Mouse (Mus musculus): ENCODE data around the gene Rai14. TPM values are rescaled to one million over a fixed set of nuclear protein-coding genes. Genes with fewer than 3 reads are reported as not detected.

Gene Rai14
- polyA plus RNA-seq, 1 experiment, result 2.1 TPM

DNA sequence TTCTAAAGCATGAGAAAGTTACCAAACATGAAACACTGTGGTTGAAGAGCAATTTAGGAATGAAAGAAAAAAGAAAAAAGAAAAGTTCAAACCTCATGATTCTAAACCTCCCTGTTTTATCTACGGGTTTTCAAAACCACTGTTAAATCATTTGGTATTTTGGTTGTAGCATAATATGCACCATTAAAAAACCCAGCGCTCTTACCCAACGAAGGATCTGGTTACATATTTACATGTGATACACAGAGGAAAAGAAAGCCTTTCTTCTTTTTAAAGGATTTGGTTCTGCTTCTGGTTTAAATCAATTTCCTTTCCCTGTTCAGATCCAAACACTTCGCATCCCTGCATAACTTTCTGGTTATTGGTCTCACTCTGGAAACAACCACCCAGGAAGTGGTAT is 21.5 kb upstream of the Rai14 start:
- TF ChIP-seq CTCF (IDR thresholded peaks at IDR 0.05; ENCODE audit: extremely low read depth, insufficient read length, insufficient replicate concordance, low read depth, low read length) (no peak), POLR2A (IDR thresholded peaks at IDR 0.05; ENCODE audit: low read depth, low read length) (no peak)
- H3K27ac ChIP-seq (ENCODE audit: insufficient read depth, low read depth, low read length), result no peak overlapping the region
- H3K4me3 ChIP-seq (ENCODE audit: low read depth, low read length), result no peak overlapping the region
- no peaks in the 10 kb centered on the region for H3K36me3 ChIP-seq (ENCODE audit: control insufficient read depth, insufficient read depth, low read length)
- 85% methylated on average over 4 of the region's 4 CpGs for WGBS
- H3K4me1 ChIP-seq (ENCODE audit: control insufficient read depth, insufficient read depth, insufficient read length, low read length), result no peaks in the 10 kb centered on the region
- no peaks in the 10 kb centered on the region for H3K27me3 ChIP-seq (ENCODE audit: control insufficient read depth, insufficient read depth, low read length)

DNA sequence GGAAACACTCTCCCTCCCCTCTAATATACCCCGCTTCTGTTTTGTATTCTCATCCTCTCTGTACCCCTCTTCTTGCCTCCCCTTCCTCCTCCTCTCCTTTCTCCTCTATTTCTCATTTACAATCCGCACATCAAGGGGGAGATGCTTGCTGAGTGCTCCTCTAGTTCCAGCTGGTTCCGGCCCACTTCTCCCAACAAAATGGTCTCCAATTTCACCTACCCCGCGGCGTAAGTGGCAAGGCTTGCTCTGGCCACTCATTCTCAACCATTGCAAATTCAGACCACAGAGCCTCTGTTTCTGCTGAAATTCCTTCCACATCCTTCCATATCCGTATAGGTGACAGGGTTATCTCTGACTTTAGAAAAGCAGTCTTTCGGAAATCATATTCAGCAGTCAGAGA is 20.8 kb upstream of the Rai14 start:
- Histone ChIP-seq H3K36me3 (ENCODE audit: control insufficient read depth, insufficient read depth, low read length) (no peaks in the 10 kb centered on the region), H3K4me3 (ENCODE audit: low read depth, low read length) (no peak overlapping the region), H3K27ac (ENCODE audit: insufficient read depth, low read depth, low read length) (no peak overlapping the region), H3K4me1 (ENCODE audit: control insufficient read depth, insufficient read depth, insufficient read length, low read length) (no peaks in the 10 kb centered on the region), H3K27me3 (ENCODE audit: control insufficient read depth, insufficient read depth, low read length) (no peaks in the 10 kb centered on the region)
- 83% methylated on average over 8 of the region's 8 CpGs for WGBS
- TF ChIP-seq POLR2A (IDR thresholded peaks at IDR 0.05; ENCODE audit: low read depth, low read length) (no peak), CTCF (IDR thresholded peaks at IDR 0.05; ENCODE audit: extremely low read depth, insufficient read length, insufficient replicate concordance, low read depth, low read length) (no peak)

DNA sequence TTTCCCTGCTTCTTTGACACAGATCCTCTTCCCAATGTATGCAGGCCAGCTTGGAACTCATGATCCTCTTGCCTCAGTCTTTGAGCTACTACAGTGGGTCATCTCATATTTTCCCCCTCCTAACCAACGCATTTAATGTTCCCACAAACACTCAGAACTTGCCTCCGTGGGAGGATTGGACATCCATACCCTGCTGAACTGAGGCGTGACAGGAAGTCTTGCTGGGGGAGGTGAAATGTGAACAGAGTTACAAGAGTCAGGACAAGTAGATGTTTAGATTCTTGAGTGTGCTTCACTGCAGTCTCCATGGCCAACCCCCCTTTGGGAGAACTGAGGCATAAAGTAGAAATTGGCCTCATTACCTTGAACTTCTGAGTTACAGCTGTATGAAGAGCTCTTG is 17.0 kb upstream of the Rai14 start:
- TF ChIP-seq POLR2A (IDR thresholded peaks at IDR 0.05; ENCODE audit: low read depth, low read length) (no peak), CTCF (IDR thresholded peaks at IDR 0.05; ENCODE audit: extremely low read depth, insufficient read length, insufficient replicate concordance, low read depth, low read length) (no peak)

DNA sequence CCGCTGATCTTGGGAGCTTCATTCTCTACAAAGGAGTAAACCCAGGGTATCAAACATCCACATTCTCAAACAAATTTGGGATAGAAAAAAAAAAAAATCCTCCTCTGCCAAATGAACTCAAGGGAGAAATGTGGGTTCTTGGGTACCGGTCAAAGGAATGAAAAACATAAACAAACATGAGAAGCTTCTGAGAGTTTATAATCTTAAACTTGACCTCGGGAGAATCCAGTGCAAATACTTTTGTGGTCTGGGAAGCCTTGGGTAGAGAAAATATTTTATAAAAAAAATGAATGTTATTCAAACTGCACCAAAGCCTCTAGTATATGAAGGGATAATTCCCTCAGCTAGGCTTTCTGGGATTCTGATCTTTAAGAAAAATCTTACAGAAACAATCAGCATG is 11.8 kb upstream of the Rai14 start:
- no peaks in the 10 kb centered on the region for H3K36me3 ChIP-seq (ENCODE audit: control insufficient read depth, insufficient read depth, low read length)
- no peak for TF ChIP-seq CTCF (IDR thresholded peaks at IDR 0.05; ENCODE audit: extremely low read depth, insufficient read length, insufficient replicate concordance, low read depth, low read length)
- TF ChIP-seq POLR2A (IDR thresholded peaks at IDR 0.05; ENCODE audit: low read depth, low read length), result no peak
- H3K27me3 ChIP-seq (ENCODE audit: control insufficient read depth, insufficient read depth, low read length), result no peaks in the 10 kb centered on the region
- H3K4me1 ChIP-seq (ENCODE audit: control insufficient read depth, insufficient read depth, insufficient read length, low read length), result peaks cover 7% of the 10 kb centered on the region; the same call in 1 of the 2 replicates
- no peak overlapping the region for H3K27ac ChIP-seq (ENCODE audit: insufficient read depth, low read depth, low read length)
- no peak overlapping the region for H3K4me3 ChIP-seq (ENCODE audit: low read depth, low read length)
- WGBS, result 74% methylated on average over 3 of the region's 3 CpGs

More for the DNA sequence above, 17.0 kb upstream of the Rai14 start:
- no peaks in the 10 kb centered on the region for H3K4me1 ChIP-seq (ENCODE audit: control insufficient read depth, insufficient read depth, insufficient read length, low read length)
- H3K27ac ChIP-seq (ENCODE audit: insufficient read depth, low read depth, low read length), result no peak overlapping the region
- H3K27me3 ChIP-seq (ENCODE audit: control insufficient read depth, insufficient read depth, low read length), result no peaks in the 10 kb centered on the region
- WGBS, result 81% methylated on average over 3 of the region's 3 CpGs
- H3K4me3 ChIP-seq (ENCODE audit: low read depth, low read length), result no peak overlapping the region
- no peaks in the 10 kb centered on the region for H3K36me3 ChIP-seq (ENCODE audit: control insufficient read depth, insufficient read depth, low read length)

DNA sequence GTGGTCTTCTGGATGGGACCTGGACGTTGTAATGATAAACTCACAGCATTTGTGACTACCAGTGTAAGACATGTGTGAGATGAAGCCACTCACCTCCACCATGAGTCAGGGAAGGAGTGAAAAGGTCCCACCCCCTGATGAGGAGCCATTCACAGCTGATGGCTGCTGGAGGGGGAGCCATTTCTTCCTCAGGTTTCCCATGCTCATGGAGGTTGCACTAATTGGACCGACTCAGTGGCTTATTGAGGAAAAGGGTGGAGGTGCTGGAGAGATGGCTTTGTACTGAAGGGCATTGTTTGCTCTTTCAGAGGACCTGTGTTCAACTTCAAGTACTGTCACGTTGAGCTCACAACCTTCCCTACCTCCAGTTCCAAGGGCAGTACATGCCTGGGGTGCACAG is 10.4 kb upstream of the Rai14 start:
- TF ChIP-seq CTCF (IDR thresholded peaks at IDR 0.05; ENCODE audit: extremely low read depth, insufficient read length, insufficient replicate concordance, low read depth, low read length) (no peak), POLR2A (IDR thresholded peaks at IDR 0.05; ENCODE audit: low read depth, low read length) (no peak)
- H3K4me1 ChIP-seq (ENCODE audit: control insufficient read depth, insufficient read depth, insufficient read length, low read length), result peaks cover 7% of the 10 kb centered on the region; the same call in 1 of the 2 replicates
- H3K27me3 ChIP-seq (ENCODE audit: control insufficient read depth, insufficient read depth, low read length), result no peaks in the 10 kb centered on the region
- H3K4me3 ChIP-seq (ENCODE audit: low read depth, low read length), result no peak overlapping the region
- WGBS, result 78% methylated on average over 3 of the region's 3 CpGs
- no peaks in the 10 kb centered on the region for H3K36me3 ChIP-seq (ENCODE audit: control insufficient read depth, insufficient read depth, low read length)
- no peak overlapping the region for H3K27ac ChIP-seq (ENCODE audit: insufficient read depth, low read depth, low read length)

DNA sequence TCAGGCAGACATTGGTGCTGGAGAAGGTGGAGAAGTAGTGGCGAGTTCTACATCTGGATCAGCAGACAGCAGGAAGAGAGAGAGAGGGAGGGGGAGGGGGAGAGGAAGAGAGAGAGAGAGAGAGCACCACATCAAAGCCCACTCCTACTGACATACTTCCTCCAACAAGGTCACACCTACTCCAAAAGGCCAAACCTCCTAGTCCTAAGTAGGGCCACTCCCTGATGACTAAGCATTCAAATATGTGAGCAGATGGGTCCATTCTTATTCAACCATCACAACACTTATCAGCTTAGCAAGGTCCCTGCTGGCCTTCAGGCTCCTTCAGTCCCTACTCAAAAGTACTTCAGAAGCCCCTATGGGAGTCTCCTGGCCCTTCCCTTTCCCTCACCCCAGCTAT is 9.1 kb upstream of the Rai14 start:
- no peak for TF ChIP-seq CTCF (IDR thresholded peaks at IDR 0.05; ENCODE audit: extremely low read depth, insufficient read length, insufficient replicate concordance, low read depth, low read length)
- no peak for TF ChIP-seq POLR2A (IDR thresholded peaks at IDR 0.05; ENCODE audit: low read depth, low read length)
- H3K27ac ChIP-seq (ENCODE audit: insufficient read depth, low read depth, low read length), result no peak overlapping the region
- H3K27me3 ChIP-seq (ENCODE audit: control insufficient read depth, insufficient read depth, low read length), result no peaks in the 10 kb centered on the region
- WGBS, result 71% methylated on average over 1 of the region's 1 CpGs
- no peak overlapping the region for H3K4me3 ChIP-seq (ENCODE audit: low read depth, low read length)
- H3K36me3 ChIP-seq (ENCODE audit: control insufficient read depth, insufficient read depth, low read length), result no peaks in the 10 kb centered on the region
- peaks cover 7% of the 10 kb centered on the region; the same call in 1 of the 2 replicates for H3K4me1 ChIP-seq (ENCODE audit: control insufficient read depth, insufficient read depth, insufficient read length, low read length)

DNA sequence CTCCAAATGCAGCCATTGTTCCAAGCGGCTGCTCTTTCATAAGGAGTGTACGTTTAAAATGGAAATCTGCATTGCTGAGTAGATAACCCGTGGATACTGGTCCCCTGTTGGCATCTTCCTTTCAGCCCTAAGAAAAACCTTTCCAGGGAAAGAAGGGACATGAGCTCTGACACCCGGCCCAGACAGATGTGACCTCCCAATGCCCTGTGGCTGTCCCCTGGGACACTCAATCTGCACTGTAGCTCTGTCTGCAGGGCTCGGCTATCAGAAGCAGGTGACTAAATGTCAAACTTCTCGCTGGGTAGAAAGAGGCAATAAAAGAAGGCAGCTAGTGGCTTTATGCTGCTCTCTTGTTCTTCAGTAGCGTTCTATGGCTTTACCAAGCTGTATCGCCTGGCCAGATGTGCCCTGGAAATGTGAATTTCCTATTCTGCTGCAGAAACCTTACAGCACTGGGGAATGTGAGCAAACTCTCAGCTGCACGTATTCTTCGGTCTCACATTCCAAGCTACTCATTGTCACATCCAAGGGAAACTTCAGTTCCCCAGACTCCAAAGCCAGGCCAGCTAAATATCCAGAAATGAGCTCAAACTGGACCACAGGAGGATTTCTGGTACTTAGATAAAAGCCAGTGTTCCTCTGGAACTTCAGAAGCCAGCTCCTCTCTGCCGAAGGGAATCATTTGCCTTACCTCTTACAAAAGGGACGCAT is 8.4 kb upstream of the Rai14 start:
- peaks cover 7% of the 10 kb centered on the region; the same call in 1 of the 2 replicates for H3K4me1 ChIP-seq (ENCODE audit: control insufficient read depth, insufficient read depth, insufficient read length, low read length)
- no peaks in the 10 kb centered on the region for H3K27me3 ChIP-seq (ENCODE audit: control insufficient read depth, insufficient read depth, low read length)
- no peak for TF ChIP-seq POLR2A (IDR thresholded peaks at IDR 0.05; ENCODE audit: low read depth, low read length)
- no peak for TF ChIP-seq CTCF (IDR thresholded peaks at IDR 0.05; ENCODE audit: extremely low read depth, insufficient read length, insufficient replicate concordance, low read depth, low read length)
- no peak overlapping the region for H3K27ac ChIP-seq (ENCODE audit: insufficient read depth, low read depth, low read length)
- no peaks in the 10 kb centered on the region for H3K36me3 ChIP-seq (ENCODE audit: control insufficient read depth, insufficient read depth, low read length)
- 62% methylated on average over 12 of the region's 12 CpGs for WGBS
- no peak overlapping the region for H3K4me3 ChIP-seq (ENCODE audit: low read depth, low read length)

All from small intestine, adult 2 months (tissue).